Mouse (Mus musculus): ENCODE measurements around the gene Zc4h2. TPM values are rescaled to one million over a fixed set of nuclear protein-coding genes. Genes with fewer than 3 reads are reported as not detected.

Zc4h2 gene
- total RNA-seq (2021) = 10 to 100 TPM; 40.6 to 43.2 TPM

GRCm38 (mm10) chrX:95657804-95658599 lies at the start of gene Zc4h2:
Zc4h2 (minus strand) TSS chrX:95658509.
- intact Hi-C loops (cut with DNase I) = no loop called here
- DNase-seq = peak; percentile 76

- intact Hi-C loops (cut with DNase I) = no loop called here
These were observed 28.8 kb upstream of the Zc4h2 start for GRCm38 (mm10) chrX:95687119-95687518.

GRCm38 (mm10) chrX:95682206-95682605 lies 23.9 kb upstream of the Zc4h2 start:
- intact Hi-C loops (cut with DNase I) = no loop called here
- no peak for DNase-seq

More at GRCm38 (mm10) chrX:95687119-95687518, 28.8 kb upstream of the Zc4h2 start:
- no peak for DNase-seq

DNA sequence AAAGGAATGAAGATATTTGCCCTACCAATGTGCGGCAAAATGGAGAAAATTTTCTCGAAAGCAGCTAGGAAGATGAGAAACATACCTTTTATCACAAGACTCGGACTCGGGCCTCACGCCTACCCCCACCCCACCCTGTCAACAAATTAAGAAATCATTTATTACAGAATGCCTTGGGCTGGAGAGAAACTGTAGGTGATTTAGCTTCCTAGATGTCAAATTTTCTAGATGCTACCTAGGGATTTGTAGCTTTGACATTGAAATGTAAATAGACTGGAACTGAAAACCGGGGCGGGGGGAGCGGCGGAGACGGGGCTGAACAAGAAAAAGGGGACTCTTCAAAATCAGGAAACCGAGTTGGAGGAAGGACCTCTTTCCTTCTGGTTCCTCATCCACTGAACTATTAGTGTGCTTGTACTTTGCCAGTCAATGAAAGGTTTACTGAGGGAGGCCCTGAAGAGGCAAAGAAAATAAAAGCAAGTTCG lies 333 bp upstream of the Zc4h2 start:
- intact Hi-C loops (cut with DNase I) = no loop called here

DNA sequence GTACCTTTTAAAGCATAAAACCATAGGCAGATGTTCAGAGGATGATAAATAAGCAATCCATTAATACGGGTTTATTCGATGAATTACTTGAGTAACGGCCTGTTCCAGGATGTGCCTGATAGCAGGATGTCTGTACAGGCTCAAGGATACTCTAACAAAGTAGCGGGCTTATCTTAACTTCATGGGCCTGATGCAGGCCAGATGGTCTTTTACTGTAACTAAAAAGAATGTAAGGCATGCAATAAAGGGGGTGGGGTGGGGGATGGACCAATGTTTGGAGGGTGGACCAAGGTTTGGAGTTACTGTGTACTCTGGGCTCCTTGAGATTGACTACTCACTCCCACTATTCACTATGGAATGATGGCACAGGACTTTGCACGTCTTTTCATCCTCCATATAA lies 57.7 kb downstream of the Zc4h2 start:
- DNase-seq = no peak
- intact Hi-C loops (cut with DNase I) = no loop called here

More for the DNA sequence above, 333 bp upstream of the Zc4h2 start:
- peak; percentile 14 for DNase-seq

Other genes with a start within 250 kb of the Zc4h2 start
- gene Amer1, start 213.6 kb downstream of the Zc4h2 start, total RNA-seq (2021) = 10 to 100 TPM; 29.8 to 30.2 TPM
- gene Asb12, start 100.5 kb downstream of the Zc4h2 start, total RNA-seq (2021) = under 1 TPM in 1 of 2 experiments, not detected in 1; 0.48 TPM
- gene Pfn5, start 100.4 kb downstream of the Zc4h2 start, total RNA-seq (2021) = not detected
- 10 to 100 TPM; 19.2 to 20.9 TPM for gene Zc3h12b, start 53.2 kb upstream of the Zc4h2 start, total RNA-seq (2021)